Mouse (Mus musculus): Measurements from ENCODE around the gene Gtf2h4.

Gene Gtf2h4

DNA sequence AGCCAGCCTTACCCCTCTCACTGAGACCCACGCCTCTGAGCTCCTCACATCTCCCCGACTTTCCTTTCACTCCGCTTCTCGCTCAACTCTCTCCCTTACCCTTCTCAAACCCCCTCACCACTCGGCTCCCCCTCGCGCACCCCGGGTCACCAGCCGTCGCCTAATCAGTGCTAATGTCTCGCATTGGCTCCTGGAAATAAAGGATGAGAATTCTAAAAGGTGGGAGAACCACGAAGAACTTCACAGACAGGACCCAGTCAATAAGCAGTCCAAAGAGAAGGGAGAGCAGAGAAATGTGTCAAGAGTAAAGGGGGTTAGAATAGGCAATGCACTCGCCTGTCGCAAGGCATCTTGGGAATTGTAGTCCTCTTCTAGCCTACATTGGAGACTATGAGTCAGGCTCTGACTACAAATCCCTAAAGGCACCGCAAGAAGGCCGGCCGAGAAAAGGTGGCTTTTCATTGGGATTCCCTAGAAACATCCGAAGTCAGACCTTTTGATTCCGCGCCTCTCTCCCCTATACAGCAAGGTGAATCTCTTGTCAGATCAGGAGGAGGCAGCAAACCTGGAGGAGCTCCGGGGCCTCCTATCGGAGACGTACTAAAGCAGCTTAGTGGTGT lies at the start of gene Gtf2h4:
TSS of gene Gtf2h4 (minus strand) at position 324 of the 620 bp plus-strand sequence.
- DNase-seq (ENCODE audit: low read depth, low spot score): peak; percentile 95

DNA sequence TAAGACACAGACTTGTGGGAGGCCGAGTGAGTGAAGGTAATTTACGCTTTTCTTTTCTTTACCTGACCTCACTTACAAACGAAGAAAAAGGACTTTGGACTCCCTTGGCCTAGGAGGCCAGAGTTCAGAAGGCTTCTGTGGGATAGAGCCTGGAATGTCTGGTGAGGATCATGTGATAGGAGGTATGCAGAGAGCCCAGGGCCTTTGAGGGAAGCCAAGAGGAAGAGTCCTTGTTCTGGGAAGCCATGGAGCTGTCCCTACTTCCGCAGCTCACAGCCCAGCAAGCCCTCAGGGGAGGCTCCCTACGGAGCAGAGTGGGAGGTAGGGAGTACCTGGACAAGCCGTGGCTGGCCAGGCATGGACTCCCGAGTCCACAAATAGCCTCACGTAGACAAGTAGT lies 48.1 kb upstream of the Gtf2h4 start:
- DNase-seq (ENCODE audit: low read depth, low spot score): no peak

DNA sequence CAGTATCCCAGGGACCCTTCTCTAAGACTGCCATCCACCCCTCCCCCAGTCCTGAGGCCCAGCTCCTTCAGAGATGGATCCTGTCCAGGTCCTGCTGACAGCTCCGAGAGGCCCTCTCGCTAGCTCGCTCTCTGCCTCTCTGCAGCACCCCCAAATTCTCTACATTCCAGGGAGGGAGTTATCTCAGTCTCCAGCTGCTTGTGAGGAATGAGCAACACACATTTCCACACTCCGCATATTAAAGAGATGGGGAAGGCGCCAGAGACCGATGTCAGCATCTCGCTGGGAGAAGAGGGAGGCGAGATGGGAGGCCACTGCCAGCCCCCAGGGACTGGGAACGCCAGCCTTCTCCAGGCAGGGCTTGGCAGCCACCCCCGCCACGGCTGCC lies 46.8 kb upstream of the Gtf2h4 start:
- no peak for DNase-seq (ENCODE audit: low read depth, low spot score)

DNA sequence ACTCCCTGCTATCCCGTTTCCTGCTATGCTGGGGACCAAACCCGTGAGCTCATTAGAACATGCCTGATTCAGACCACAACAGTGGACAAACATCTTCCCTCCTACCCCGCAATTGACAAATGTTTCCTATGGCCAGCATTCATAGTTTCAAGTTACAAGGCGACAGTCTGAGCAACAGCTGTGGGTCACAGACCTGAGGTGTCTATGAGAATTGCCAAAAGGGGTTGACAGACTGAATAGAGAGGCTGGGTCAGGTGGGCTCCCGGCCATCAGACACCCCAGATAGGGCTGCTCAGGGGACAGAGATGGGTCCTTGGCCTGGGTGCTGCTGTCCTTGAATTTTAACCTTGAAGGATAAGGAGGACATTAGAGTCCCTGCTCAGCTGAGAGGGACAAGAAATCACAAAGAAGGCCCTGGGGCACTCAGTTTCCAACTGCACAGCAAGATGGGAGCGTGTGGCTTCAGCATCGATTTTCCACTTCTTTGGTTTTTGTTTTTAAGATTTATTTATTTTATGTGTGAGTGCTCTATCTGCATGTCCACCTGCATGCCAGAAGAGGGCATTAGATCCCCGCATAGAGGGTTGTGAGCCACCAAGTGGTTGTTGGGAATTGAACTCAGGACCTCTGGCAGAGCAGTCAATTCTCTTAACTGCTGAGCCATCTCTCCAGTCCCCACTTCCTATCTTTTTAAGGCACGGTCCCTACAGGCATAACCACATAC lies 46.2 kb upstream of the Gtf2h4 start:
- DNase-seq (ENCODE audit: low read depth, low spot score): no peak

DNA sequence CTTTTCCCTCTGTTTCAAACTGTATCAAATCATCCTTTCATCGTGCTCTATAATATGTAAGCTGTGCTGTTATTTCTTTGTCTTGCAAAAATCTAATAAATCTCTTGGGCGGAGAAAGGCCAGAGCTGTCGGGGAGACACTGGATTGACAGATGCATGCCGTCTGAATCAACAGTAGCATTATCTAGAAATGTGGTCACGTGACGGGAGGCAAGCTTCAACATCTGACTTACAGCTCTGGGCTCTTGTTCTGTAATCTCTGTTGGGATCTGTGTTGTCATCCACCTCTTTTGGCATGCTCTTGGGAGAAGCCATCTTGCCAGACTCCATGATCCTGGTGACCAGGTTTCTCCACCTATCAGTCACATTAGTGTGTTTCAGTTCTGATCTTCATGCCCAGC lies 43.5 kb upstream of the Gtf2h4 start:
- DNase-seq (ENCODE audit: low read depth, low spot score): no peak

DNA sequence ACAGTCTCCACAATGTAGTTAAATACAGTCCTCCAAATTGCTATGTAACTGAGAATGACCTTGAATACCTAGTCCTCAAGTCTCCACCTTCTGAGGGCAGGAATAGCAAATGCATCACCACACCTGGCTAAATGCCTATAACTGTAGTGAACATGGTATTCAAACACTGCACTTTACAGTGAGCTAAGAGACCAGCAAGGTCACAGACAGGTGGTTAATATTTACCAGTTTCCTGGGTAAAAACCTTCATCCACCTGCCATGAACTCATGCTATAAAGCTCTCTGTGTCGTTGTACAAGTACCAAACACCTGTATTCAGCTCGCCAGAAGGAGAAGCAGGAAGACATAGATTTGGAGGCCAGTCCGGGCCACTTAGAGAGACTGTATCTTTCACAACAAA lies 42.6 kb upstream of the Gtf2h4 start:
- DNase-seq (ENCODE audit: low read depth, low spot score): no peak

DNA sequence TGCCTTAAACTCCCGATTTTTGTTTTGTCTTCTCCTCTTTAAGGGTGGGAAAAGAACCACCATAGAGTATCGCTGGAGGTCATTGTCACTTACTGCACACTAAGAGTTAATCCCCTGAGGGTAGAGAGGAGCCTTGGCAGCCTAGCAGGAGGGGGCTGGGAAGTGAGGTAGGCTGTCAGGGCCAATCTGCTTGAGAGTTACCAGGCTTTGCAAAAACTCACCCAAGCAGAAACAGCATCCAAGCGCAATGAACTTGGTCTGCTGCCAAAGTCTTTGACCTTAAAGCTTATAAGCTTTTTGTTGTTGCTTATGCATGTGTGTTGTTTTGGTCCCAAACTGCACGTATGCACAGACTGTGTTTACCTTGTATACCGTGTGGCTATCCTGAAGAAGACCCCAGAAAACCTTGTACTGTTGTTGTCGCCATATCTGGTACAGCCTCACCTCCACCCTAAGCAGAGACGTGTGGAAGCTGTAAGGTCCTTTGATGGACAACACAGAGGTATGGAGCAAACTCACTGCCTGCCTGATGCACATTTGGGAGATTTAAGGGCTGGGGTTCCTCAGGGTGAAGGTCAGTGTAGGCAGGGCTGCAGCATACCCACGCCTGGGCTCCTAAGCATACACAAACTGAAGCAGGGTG lies 37.3 kb upstream of the Gtf2h4 start:
- DNase-seq (ENCODE audit: low read depth, low spot score): no peak

DNA sequence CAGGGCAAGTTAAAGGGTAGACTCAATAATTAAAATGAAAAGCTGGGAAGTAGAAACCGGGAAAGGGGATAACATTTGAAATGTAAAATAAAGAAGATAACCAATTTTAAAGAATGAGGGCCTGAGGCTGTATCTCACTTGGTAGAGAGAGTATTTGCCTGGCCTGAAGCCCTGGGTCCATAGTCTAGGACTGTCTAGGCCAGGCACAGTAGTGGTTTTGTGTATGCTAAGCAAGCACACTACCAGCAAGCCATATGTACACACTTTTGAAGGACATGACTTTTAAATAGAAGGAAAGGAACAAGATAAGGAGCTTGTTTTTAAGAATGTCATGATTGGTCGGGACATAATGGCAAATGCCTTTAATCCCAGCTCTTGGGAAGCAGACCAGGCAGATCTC lies 35.1 kb upstream of the Gtf2h4 start:
- no peak for DNase-seq (ENCODE audit: low read depth, low spot score)

DNA sequence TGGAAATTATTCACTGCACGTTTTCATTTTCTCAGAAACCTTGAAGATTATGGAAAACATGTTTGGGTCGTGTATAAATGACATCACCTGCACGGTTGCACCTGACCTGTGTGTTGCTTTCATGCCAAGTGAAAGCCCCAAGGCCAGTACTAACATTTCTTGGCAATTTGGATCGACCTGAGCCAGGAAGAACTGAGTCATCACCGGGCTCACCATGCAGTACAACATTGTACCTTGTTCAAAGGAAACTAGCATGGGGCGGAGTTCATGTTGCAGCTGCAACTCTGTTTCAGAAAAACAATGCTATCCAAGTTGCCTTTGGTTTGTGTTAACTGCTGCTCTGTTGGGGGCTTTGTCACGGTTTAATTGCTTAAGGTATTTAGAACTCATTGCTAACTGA lies 34.4 kb upstream of the Gtf2h4 start:
- DNase-seq (ENCODE audit: low read depth, low spot score): no peak

DNA sequence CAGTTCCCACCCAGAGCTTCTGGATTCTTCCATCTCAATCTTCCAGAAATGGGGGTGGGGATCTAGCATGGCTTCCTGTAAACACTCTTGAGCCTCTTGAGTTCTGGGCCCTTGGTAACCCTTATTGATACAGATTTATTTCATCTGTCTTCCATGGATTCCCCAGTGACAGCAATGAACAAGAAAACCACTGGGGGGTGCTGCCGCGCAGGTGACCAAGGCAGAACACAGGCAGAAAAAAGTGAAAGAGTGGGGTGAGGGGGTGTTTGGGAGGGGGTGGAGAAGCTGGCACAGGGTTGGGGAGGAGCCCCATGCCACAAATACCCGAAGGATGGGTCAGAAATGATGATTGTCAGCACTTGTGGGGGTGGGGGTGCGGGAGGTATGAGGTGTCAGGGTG lies 32.3 kb upstream of the Gtf2h4 start:
- DNase-seq (ENCODE audit: low read depth, low spot score): no peak

DNA sequence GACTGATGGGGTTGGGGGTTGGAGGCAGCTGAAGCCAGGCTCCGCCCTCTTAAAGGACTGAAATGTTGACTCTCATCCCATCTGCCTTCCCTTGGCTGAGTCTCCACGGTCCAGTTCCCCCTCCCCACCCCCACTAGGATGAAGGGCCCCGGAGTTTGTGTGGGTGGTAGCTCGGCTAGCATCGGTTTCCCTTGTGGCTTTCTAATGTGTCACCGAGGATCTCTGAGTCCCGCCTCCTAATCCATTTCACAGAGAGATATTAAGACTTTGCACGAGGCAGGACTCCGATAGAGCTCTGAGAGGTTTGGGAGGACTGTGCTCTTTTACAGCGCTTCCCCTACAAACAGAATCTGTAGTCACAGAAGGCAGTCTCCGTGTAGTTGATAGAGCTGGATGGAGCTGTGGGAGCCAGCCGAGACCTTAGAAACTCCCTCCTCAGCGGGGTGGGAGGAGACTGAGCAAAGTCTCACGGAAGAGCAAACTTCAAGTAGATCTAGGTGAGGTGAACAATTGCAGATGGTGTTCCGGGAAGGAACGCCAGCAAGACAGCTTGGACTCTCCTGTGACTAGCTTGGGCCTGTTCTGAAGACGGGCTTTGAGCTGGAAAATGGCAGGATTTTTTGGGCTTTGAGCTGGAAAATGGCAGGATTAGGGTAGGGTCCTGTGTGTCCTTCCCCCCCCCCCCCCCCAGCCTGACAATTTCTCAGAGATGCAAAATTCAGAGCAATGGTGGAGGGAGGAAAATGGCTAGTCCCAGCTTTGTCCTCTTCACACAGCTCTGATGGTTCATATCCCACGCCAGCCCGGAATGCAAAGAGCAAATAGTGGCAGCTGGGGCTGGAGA lies 31.3 kb upstream of the Gtf2h4 start, which contains the start of gene Ddr1:
TSS of gene Ddr1 (minus strand) at position 1 of the 844 bp plus-strand sequence.
- DNase-seq (ENCODE audit: low read depth, low spot score): no peak

DNA sequence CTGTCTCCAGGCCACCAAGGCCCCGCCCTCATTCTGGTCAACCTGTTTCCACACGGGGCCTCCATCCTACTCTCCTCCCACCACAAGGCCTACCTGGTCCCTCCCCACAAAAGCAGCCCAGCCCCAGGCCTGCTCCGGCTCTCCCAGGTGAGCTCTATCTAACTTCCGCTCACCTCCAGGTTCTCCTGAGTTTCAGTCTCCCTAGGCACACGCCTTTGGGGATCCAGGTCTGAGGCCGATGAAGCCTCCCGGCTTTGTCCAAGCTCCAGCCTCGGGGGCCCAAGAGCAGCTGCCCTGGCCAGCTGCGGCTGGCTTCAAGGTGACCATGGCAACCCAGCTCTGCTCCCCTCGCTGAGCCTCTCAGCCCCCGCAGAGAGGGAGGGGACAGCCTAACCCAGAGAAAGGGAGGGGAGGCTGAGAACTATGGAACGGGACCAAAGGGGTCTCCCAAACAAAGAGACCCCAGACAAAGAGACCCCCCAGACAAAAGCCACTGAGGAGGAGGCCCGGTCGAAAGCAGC lies 30.3 kb upstream of the Gtf2h4 start:
- no peak for DNase-seq (ENCODE audit: low read depth, low spot score)

DNA sequence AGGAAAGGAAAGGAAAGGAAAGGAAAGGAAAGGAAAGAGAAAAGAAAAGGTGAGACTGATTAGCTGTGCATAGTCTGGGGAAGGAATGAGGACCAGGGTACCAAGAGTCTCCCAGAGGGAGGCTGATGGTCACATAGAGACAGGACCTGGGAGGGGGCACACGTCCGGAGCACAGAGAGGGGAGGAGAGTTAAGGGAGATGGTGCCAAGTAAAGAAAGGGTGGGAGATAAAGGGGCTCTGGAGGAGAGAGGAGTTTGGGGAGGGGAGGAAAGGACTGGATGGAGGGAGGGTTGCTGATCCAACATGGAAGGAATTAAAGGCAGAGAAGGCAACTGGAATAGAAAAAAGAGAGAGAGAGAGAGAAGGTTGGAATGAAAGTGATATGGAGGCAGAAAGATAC lies 29.5 kb upstream of the Gtf2h4 start:
- DNase-seq (ENCODE audit: low read depth, low spot score): no peak

DNA sequence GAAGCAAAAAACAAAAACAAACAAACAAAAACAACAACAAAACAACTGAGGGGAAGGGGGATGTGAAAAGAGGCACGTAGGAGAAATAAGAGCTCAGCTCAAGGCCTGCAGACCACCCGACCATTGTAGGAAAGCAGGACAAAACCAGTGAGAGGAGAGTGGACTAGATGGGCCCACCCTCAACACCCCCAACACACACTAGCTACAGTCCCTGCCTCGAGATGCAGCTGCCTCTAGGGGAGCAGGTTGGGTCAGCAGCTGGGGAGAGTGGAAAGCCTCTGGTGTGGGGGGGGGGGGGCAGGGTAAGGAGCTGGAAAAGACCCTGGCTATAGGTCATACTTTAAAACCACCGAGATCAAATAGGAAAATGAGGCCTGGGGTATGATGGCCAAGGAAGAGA lies 29.1 kb upstream of the Gtf2h4 start:
- no peak for DNase-seq (ENCODE audit: low read depth, low spot score)

DNA sequence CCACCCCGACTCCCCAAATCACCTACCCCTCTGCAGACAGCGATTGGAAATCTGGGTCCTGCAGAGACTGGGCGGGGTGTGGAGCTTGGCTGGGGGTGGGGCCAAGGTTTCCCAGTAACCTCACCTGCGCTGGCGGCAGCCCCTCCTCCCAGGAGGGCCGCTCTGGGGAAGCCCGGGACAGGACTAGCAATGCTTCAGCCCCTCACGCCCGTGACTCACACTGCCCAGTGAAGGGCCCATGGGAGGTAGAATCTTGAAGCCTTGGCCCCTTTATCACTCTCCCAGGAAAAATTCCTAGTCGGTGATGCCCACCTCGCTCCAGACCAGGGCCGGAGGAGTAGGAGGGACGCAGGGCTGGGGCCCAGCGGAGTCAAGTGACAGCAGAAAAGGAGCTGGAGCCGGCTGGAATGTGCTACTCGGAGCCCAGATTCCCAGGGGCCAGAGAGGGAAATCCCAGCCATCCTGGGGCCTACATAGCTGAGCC lies 28.5 kb upstream of the Gtf2h4 start:
- DNase-seq (ENCODE audit: low read depth, low spot score): no peak

DNA sequence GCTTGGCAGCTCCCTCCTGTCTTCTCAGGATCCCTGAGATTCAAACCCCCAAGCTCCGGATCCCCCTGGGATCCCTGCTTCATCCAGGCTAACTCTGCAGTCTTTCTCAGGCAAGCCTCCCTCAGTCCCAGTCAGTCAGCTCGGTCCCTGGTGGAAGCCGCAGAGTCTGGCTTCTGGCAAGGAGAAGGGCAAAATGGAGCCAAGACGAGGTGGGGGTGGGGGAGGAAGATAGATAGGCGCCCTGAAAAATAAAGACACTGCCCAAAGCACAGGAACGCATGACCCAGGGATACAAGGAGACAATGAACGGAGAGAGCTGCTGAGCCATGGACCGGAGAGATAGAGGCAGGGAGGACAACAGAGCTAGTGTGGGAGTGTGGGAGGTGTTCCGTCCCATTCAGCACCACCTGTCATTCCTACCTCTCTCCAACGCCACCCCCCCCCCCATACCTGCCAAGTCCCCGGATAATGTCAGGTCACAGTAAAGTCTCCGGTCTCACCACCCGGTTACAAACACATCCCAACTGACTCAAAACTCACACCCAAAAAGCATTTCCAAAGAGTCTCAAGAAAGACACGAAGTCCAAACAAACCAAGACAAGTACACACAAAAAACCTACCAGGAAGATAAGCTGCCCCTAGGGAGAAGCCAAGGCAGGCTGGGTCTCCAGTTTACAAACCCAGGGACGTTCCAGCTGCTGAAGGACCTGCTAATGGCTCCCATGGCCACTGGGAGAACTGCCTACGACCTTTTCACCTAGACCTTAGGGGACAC lies 27.9 kb upstream of the Gtf2h4 start:
- no peak for DNase-seq (ENCODE audit: low read depth, low spot score)

DNA sequence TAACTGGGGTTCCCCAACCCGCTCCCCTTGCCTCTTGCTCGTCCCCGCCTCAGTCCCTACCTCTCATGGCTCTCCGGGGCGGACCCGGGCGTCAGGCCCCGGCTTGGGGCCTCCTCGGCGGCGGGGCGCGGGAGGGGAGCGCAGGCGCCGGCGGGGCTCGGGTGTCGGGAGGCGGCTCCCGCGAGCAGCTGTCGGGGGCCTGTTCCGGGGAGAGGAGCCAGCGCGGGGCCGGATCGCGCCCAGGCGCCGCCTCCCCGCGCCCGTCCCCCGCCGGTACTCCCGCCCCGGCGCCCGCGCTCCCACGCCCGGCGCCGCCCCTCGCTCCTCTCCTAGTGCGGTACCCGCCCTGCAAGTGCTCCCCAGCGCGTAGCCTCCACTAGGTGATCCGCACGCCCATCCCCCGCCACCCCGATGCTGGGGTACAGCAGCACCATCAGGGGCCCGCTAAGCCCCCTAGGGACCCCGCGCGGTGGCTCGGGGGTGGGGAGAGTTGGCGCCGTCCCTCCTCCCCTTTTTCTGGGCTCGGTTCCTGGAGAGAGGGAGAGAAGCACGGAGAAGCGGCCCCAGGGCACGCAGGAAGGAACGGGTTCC lies 26.9 kb upstream of the Gtf2h4 start:
- DNase-seq (ENCODE audit: low read depth, low spot score): no peak

DNA sequence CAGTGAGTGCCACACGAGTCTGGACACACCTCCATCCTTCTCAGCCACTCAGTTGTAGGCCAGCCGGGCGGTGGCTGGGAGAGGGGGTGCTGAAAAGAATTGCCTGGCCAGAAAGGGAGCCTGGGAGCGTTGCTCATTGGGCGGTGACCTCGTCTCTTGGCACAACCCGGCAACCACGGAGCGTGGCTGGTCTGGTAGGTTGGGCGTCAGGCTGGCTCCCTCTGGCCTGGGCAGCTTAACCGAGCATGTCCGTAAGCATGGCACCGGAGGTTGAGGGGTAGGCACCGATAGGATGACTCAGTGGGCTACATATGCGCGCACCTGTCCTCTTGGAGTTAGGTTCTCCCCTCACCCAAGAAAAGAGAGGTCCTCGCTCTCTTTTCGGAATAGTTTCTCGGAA lies 26.4 kb upstream of the Gtf2h4 start:
- no peak for DNase-seq (ENCODE audit: low read depth, low spot score)

DNA sequence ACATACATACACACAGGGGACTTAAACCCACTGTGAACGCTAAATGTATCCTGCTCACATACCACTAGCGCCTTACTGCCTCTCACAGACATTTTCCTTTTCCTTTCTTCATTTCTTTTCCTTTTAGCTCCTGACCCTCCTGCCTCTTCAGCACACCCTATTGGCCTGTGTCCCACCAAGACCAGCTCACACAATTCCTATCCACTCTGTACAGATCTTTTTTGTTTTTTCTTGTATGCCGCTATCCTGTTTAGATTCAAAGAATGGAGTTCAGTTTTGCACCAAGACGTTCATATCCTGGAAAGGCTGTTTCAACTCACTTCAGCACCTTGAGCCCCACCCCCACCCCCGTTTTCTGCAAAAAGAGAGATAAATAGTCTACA lies 25.0 kb upstream of the Gtf2h4 start:
- DNase-seq (ENCODE audit: low read depth, low spot score): no peak

DNA sequence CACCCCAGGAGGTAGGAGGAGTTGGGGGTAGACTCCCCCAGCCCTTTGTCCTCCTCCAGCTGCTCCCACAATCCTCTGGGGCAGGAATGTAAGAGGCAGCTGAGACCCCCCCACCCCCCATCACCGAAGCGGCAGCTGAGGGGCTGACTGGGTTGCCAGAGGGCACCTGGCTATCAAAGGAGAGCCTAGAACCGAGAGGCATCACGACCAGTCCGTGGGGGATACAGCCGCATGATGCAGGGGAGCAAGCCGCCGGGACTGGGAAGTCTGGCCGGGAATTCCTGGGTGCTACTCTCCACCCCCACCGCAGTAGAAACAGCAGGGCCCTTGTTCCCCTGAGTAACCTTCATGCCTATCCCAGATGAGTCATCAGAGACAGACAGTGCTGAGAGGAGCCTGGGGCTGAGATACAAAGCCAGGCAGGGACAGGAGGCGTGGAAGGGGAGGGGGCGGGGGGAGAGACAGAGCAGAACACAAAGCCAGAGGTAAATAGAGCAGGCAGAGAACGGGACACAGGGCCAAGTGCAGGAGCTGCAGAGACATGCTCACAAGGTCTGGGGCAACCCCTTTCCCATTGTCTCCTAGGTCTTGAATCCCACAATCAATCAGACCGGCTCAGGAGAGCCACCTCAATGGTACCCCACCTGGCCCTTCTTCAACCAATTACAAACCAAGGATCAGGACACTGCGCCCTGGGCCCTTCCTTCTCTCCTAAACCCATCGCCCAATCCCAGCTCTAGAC lies 24.4 kb upstream of the Gtf2h4 start:
- no peak for DNase-seq (ENCODE audit: low read depth, low spot score)

All from retina, adult 2 months (tissue).